Mouse (Mus musculus) heart, embryonic 16.5 days (tissue): ENCODE results near the gene Rad21l. TPM values are rescaled to one million over a fixed set of nuclear protein-coding genes. Genes with fewer than 3 reads are reported as not detected.

Source experiments
- ATAC-seq: fragments of 200-750 bp; cut with Nextera tagmentation; replicated peaks from 2 replicates; pipeline ENCODE4 v1.8.0; 2017; ENCODE audit warnings: moderate number of reproducible peaks; ENCODE audit not compliant: insufficient read depth, low FRiP score; ENCODE audit errors: extremely low read depth
- H3K27ac ChIP-seq: fragments of 300-500 bp; sonication (generic); 2 replicates; pipeline ENCODE4 v1.5.1; 2014; ENCODE audit warnings: mild to moderate bottlenecking, low read length, control low read depth, moderate library complexity
- H3K27me3 ChIP-seq: fragments of 300-500 bp; sonication (generic); 2 replicates; pipeline ENCODE4 v1.6.1; 2014; ENCODE audit warnings: low read length, mixed read lengths; ENCODE audit not compliant: control insufficient read depth, insufficient read depth
- H3K36me3 ChIP-seq: fragments of 300-500 bp; sonication (generic); 2 replicates; pipeline ENCODE4 v1.6.1; 2014; ENCODE audit not compliant: control insufficient read depth, insufficient read depth
- H3K4me1 ChIP-seq: fragments of 300-500 bp; sonication (generic); 2 replicates; pipeline ENCODE4 v1.6.1; 2014; ENCODE audit warnings: low read length, mixed read lengths; ENCODE audit not compliant: control insufficient read depth, insufficient read depth
- H3K4me2 ChIP-seq: fragments of 300-500 bp; sonication (generic); 2 replicates; pipeline ENCODE4 v1.6.1; 2014; ENCODE audit warnings: low read depth, mild to moderate bottlenecking, control low read depth, low read length
- H3K4me3 ChIP-seq: fragments of 300-500 bp; sonication (generic); 2 replicates; pipeline ENCODE4 v1.5.1; 2014; ENCODE audit warnings: mild to moderate bottlenecking, control low read depth, low read length
- H3K9ac ChIP-seq: fragments of 300-500 bp; sonication (generic); 2 replicates; pipeline ENCODE4 v1.6.1; 2014; ENCODE audit warnings: low read length, control low read depth
- H3K9me3 ChIP-seq: fragments of 300-500 bp; sonication (generic); replicated peaks from 2 replicates; pipeline ENCODE4 v1.6.1; 2016; ENCODE audit warnings: low read length; ENCODE audit not compliant: control insufficient read depth
- WGBS: fragments of 180-500 bp; shearing (Covaris S2); extraction: QIAGEN DNeasy Blood & Tissue Kit; methylation state at CpG from one replicate; pipeline ENCODE4 v1.1.7; 2014; 5-methylcytosine and 5-hydroxymethylcytosine counted together
- polyA plus RNA-seq: library from polyadenylated mRNA; unstranded; fragments of >200 nt; fragmentation: Nextera tagmentation; extraction: Ambion mirVana; gene quantifications from 2 replicates; pipeline ENCODE4 v1.2.1, GENCODE M21; 2015

Rad21l gene
- not detected in 2 replicates for polyA plus RNA-seq

DNA sequence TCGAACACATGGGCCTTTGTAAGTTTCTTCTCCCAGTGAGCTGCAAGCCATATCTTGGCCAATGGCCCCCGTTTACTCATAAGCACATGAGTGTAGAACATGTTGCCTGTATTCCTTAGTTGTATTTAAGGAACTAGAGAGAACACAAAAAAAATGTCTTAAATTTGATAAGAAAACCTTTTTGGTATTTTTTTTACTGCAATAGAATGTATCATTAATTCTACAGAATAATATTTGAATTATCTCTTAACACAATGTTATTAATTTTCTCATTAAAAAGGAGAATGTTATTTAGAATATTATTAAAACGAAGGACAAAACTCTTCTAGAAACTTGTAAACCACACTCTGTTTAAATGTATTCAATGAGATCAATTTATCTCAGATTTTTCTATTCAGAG lies at the start of gene Rad21l:
Gene Rad21l (minus strand): TSS at position 101 of the 400 bp plus-strand sequence.
- no peak for ATAC-seq
- 62% methylated on average over 3 of the region's 3 CpGs for WGBS
- no peaks in the 10 kb centered on the region for H3K36me3 ChIP-seq
- H3K9ac ChIP-seq: no peak within 1 kb of the TSS
- H3K4me3 ChIP-seq: no peak within 1 kb of the TSS
- no peak within 1 kb of the TSS for H3K27ac ChIP-seq
- peaks cover 5% of the 10 kb centered on the region; the same call in 1 of the 2 replicates for H3K27me3 ChIP-seq
- no peaks in the 10 kb centered on the region for H3K4me1 ChIP-seq
- H3K9me3 ChIP-seq: no peaks in the 10 kb centered on the region
- no peak within 1 kb of the TSS for H3K4me2 ChIP-seq

DNA sequence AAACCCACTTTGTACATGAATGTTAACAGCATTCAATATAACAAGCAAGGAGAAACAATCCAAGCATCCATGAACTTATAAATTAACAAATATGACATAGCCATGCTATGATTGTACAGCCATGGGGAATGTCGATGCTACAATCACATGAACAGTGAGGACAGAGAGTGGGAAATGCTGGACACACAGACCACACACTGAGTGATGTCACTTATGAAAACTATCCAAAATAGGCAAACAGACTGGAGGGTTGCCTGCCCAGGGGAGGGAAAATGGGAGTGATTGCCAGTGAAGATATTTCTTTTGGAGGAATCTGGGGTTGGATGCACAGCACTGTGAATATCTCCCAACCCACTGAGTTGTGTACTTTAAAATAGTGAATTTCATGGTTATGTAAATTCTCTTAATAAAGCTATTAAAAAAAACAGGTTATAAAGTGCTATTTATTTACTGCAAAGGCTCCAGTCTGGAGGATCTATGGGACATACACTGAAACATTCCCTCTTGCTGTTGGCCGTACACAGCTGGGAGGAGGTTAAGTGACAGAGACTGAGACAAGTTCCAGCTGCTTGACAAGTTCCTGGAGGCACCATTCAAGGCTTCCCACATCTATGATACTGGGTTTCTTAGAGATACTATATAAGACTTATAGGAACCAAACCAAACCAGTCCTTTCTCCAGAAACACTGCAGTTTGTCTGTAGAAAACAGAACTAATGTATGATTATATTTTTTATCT lies 48.2 kb upstream of the Rad21l start:
- H3K9me3 ChIP-seq: no peaks in the 10 kb centered on the region
- no peak overlapping the region for H3K4me3 ChIP-seq
- H3K9ac ChIP-seq: no peak overlapping the region
- H3K27ac ChIP-seq: no peak overlapping the region
- H3K4me2 ChIP-seq: no peak overlapping the region
- ATAC-seq: no peak
- WGBS: 77% methylated on average over 2 of the region's 2 CpGs
- H3K36me3 ChIP-seq: peaks cover 28% of the 10 kb centered on the region
- H3K27me3 ChIP-seq: no peaks in the 10 kb centered on the region
- no peaks in the 10 kb centered on the region for H3K4me1 ChIP-seq

DNA sequence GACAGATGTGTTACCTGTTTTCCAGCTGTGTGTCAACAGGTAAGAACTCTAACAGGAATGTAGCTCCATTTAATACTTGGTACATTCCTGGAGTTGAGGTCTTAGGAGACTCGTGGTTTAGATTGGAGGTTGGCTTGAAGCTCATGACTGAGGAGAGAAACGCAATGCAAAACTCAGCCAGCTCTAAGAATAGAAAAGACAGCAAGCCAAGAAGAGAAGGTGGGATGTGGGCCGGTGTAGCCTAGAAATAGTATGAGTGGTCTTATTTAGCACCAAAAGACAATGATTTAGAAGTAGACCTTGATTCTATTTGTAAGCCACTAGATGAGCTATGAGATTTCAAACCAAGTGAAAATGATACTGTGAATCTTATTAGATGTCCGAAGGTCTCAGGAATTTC lies 47.2 kb upstream of the Rad21l start:
- Histone ChIP-seq H3K36me3 (peaks cover 21% of the 10 kb centered on the region), H3K4me1 (no peaks in the 10 kb centered on the region), H3K4me3 (no peak overlapping the region), H3K27ac (no peak overlapping the region), H3K4me2 (no peak overlapping the region), H3K9me3 (no peaks in the 10 kb centered on the region), H3K27me3 (no peaks in the 10 kb centered on the region), H3K9ac (no peak overlapping the region)
- WGBS: 87% methylated on average over 4 of the region's 4 CpGs
- no peak for ATAC-seq

GRCm38 (mm10) chr2:151712647-151713046 lies 44.3 kb upstream of the Rad21l start:
- Histone ChIP-seq H3K4me1 (no peaks in the 10 kb centered on the region), H3K9me3 (no peaks in the 10 kb centered on the region), H3K4me3 (no peak overlapping the region), H3K4me2 (no peak overlapping the region), H3K27me3 (no peaks in the 10 kb centered on the region), H3K36me3 (peaks cover 5% of the 10 kb centered on the region), H3K27ac (no peak overlapping the region), H3K9ac (no peak overlapping the region)
- no peak for ATAC-seq
- WGBS: 33% methylated on average over 3 of the region's 3 CpGs

DNA sequence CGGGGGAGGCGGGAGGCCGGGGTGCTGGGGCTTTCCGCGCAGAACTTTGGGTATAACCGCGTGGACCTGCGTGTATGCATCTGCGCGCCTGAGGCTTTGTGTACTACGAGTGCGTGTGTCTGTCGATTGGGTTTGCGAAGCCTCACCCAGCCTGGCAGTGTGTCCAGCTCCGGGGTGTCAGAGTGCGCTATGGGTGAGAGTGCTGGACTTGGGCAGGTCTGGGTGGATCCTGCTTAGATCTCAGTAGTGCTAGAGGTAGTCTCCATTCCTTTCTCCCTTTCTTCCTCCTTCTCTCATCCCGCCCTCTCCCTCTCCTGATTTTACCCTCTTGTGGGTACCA lies 34.5 kb upstream of the Rad21l start:
- Histone ChIP-seq H3K36me3 (no peaks in the 10 kb centered on the region), H3K4me1 (peaks cover 7% of the 10 kb centered on the region), H3K9me3 (no peaks in the 10 kb centered on the region), H3K4me3 (peak overlapping the region; percentile 68), H3K9ac (peak overlapping the region; percentile 80), H3K4me2 (peak overlapping the region; percentile 96), H3K27me3 (peaks cover 34% of the 10 kb centered on the region), H3K27ac (no peak overlapping the region)
- ATAC-seq: peak; percentile 60
- WGBS: 2% methylated on average over 17 of the region's 17 CpGs

DNA sequence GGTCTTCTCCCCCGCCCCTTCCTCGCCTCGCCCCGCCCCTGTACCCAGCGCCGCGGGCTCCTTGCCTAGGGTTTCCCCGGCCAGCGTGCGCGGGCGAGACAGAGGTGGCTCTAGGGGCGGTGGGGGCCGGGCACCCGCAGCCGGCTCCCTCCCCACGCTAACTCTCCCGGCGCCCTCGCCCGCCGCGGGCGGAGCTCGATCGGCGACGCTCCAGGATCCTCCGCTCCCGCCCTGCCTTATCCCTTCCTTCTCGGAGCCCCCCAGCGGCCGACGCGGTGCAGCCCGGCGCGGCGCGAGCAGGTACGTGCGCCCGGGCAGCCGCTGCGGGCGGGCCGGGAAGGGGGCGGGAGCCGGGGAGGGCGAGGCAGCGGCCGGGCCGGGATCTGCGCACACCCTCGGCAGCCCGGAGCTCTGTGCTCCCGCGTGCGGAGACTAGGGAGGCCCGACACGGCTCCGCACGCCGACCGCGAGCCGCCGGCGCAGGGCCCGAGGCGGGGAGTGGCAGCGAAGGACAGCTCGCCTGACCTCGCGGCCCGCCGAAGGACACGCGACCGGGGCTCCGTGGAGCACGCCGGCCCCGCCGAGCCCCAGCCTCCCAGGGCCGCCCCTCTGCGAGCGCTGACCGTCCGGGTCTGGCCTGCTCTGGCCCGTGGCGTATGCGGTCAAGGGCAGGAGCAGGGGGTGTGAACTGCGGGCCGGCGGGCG lies 34.0 kb upstream of the Rad21l start:
- Histone ChIP-seq H3K27ac (no peak overlapping the region), H3K4me3 (peak overlapping the region; percentile 68), H3K36me3 (no peaks in the 10 kb centered on the region), H3K4me2 (peak overlapping the region; percentile 96), H3K9me3 (no peaks in the 10 kb centered on the region), H3K27me3 (peaks cover 34% of the 10 kb centered on the region), H3K4me1 (peaks cover 7% of the 10 kb centered on the region), H3K9ac (peak overlapping the region; percentile 80)
- under 1% methylated on average over 90 of the region's 97 CpGs for WGBS
- peak; percentile 70 for ATAC-seq

DNA sequence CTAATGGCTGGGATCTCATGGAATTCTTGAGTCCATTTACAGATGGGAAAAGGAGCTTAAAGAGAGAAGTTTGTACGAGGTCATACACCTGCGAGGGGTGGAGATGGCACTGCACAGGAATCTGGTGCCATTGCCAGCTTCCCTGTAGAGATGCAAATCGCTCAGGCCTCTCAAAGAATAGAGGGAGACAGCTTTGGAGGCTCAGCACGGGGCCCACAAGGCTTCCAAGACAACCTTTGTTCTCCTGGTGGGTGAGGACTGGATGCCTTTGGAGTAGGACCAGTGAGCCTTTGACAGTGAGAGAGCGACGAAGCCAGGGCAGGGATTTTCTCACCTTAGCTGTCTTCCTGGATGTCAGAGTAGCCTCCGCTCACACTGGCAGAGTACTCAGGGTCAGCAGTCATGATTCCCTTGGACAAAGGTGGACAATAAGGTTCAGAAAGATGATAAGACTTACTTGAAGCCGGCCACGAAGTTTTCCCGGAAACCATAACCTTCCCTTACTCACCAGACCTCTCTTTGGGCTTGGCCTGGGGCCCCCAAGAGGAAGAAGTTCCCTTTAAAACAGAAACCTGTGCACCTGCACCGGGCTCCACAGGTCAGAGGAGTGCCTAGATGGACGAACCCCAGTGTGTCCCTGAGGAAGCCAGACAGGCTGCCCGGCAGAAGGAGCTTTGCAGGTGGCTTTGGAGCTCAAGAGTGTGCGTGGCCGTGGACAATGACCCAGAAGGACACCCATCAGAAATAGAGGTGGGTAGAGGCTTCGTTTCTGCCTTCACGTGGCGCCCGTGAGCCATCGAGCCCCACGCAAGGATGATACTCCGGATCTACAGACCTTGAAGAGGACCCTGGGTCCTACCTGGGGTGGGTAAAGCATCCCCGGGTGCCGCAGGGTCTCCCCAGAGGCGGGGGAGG lies 33.2 kb upstream of the Rad21l start, which contains the start of gene Tmem74b:
Gene Tmem74b (plus strand): TSS at position 778 of the 915 bp plus-strand sequence.
- H3K27me3 ChIP-seq: peaks cover 34% of the 10 kb centered on the region
- H3K9ac ChIP-seq: peak within 1 kb of the TSS; percentile 80
- H3K36me3 ChIP-seq: no peaks in the 10 kb centered on the region
- peaks cover 7% of the 10 kb centered on the region for H3K4me1 ChIP-seq
- no peaks in the 10 kb centered on the region for H3K9me3 ChIP-seq
- H3K4me3 ChIP-seq: peak within 1 kb of the TSS; percentile 68
- H3K4me2 ChIP-seq: peak within 1 kb of the TSS; percentile 96
- WGBS: 7% methylated on average over 25 of the region's 25 CpGs
- ATAC-seq: no peak
- H3K27ac ChIP-seq: no peak within 1 kb of the TSS

DNA sequence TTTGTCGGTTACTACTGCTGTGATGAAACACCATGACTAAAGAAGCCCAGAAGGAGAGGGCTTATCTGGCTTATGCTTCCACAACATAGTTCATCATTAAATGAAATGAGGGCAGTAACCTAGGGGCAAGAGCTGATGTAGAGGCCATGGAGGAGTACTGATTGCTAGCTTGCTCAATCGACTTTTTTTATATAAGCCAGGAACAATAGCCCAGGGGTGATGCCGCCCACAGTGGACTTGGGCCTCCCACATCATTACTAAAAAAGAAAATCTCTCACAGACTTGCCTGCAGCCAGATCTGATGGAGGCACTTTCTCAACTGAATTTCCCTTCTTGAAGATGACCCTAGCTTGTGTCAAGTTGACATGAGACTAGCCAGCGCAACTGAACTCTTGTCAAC lies 14.6 kb upstream of the Rad21l start:
- H3K9ac ChIP-seq: no peak overlapping the region
- H3K4me2 ChIP-seq: no peak overlapping the region
- H3K27ac ChIP-seq: no peak overlapping the region
- no peak overlapping the region for H3K4me3 ChIP-seq
- no peaks in the 10 kb centered on the region for H3K9me3 ChIP-seq
- WGBS: 83% methylated on average over 4 of the region's 4 CpGs
- H3K27me3 ChIP-seq: no peaks in the 10 kb centered on the region
- no peak for ATAC-seq
- no peaks in the 10 kb centered on the region for H3K36me3 ChIP-seq
- H3K4me1 ChIP-seq: no peaks in the 10 kb centered on the region
